Mouse (Mus musculus) embryonic fibroblast, embryonic 13.5 days (primary cell): ENCODE data around the gene Jmjd1c. TPM values are rescaled to one million over a fixed set of nuclear protein-coding genes. Genes with fewer than 3 reads are reported as not detected.

Experiments
- H3K27ac ChIP-seq: 2 replicates; pipeline ENCODE4 v1.5.1; 2012; ENCODE audit warnings: low read length, control low read depth, inconsistent platforms; ENCODE audit not compliant: insufficient read depth
- H3K4me1 ChIP-seq: 2 replicates; pipeline ENCODE4 v1.6.1; 2011; ENCODE audit warnings: low read length; ENCODE audit not compliant: control insufficient read depth, insufficient read depth
- H3K4me3 ChIP-seq: 2 replicates; pipeline ENCODE4 v1.5.1; 2011; ENCODE audit warnings: mild to moderate bottlenecking, control low read depth, low read length; ENCODE audit not compliant: insufficient read depth
- CTCF ChIP-seq: IDR thresholded peaks from 2 replicates; pipeline ENCODE4 v1.5.1; 2011; ENCODE audit warnings: mild to moderate bottlenecking, control low read depth, low read length, moderate library complexity, borderline replicate concordance; ENCODE audit not compliant: insufficient read depth
- POLR2A ChIP-seq: IDR thresholded peaks from 2 replicates; pipeline ENCODE4 v1.6.1; 2011; ENCODE audit warnings: low read depth, mild to moderate bottlenecking, control low read depth, low read length, moderate library complexity
- polyA plus RNA-seq: library from polyadenylated mRNA; stranded (reverse); fragments of >200 nt; gene quantifications from 2 replicates; pipeline ENCODE4 v1.2.4, GENCODE M21; 2011; ENCODE audit warnings: low read depth; ENCODE audit not compliant: missing spikeins, insufficient read length

The Jmjd1c gene
- polyA plus RNA-seq, 1 experiment = 40.2 TPM

DNA sequence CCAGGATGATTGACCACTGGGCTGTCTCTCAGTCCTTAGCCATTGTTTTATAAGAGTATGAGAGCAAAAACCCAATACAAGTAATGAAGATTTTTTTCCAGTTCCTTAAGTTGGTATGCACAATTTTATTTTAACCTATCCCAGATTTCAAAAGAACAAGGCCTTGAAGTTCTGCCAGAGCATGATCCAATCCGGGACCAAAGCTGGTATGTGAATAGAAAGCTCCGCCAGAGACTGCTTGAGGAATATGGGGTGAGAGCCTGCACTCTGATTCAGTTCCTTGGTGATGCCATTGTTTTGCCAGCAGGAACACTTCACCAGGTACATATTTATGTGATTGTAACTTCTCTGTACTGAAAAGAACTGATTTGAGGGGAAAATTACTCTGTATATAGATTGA is 153.6 kb downstream of the Jmjd1c start:
- no peak for TF ChIP-seq CTCF
- no peak for TF ChIP-seq POLR2A
- Histone ChIP-seq H3K4me1 (no peaks in the 10 kb centered on the region; the same call in 1 of the 2 replicates), H3K27ac (no peak overlapping the region), H3K4me3 (no peak overlapping the region)

DNA sequence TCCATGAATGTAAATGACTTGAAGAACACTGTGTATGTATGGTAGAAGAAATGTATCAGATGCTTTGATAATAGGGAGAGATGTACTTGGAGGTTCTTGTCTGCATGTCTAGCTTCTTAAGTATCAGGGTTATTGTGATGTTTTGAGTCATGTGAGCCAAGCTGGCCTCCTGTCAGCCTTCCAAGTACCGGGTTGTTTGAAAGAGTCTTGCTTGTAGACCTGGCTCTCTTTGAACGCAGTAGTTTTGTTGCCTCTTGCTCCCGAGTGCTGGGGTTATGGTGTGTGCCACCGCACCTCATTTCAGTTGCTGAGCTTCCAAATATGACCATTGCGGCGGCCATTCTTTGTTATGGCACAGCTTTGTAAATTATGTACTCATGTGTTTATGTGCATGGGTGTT is 154.9 kb downstream of the Jmjd1c start:
- TF ChIP-seq CTCF = no peak
- TF ChIP-seq POLR2A = no peak
- H3K4me1 ChIP-seq = no peaks in the 10 kb centered on the region; the same call in 1 of the 2 replicates
- no peak overlapping the region for H3K4me3 ChIP-seq

GRCm38 (mm10) chr10:67252353-67252752 is 156.4 kb downstream of the Jmjd1c start:
- no peak overlapping the region for H3K4me3 ChIP-seq
- no peak overlapping the region for H3K27ac ChIP-seq
- TF ChIP-seq POLR2A = no peak
- TF ChIP-seq CTCF = no peak
- H3K4me1 ChIP-seq = no peaks in the 10 kb centered on the region; the same call in 1 of the 2 replicates

More for the DNA sequence above, 154.9 kb downstream of the Jmjd1c start:
- no peak overlapping the region for H3K27ac ChIP-seq

DNA sequence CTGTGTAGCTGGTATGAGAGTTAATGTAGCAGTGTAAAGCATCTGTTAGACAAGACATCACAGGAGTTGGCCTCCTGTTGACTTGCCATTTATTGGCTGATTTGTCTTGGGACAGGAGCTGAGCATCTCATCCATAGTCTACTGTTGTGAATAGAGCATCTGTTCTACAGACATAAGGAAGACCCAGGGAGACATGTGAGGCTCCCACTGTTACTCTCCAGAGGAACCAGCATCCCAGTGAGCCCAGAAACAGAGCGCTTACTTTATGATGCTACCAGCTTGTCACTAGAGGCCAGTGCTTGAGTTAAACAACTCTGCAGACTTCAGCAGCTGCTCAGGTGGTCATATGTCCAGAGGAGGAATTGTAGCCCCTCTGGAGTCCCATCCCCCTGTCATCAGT is 157.2 kb downstream of the Jmjd1c start:
- no peak overlapping the region for H3K27ac ChIP-seq
- H3K4me1 ChIP-seq = no peaks in the 10 kb centered on the region; the same call in 1 of the 2 replicates
- TF ChIP-seq CTCF (no peak), POLR2A (no peak)
- no peak overlapping the region for H3K4me3 ChIP-seq

GRCm38 (mm10) chr10:67264852-67265251 is 168.9 kb downstream of the Jmjd1c start:
- no peaks in the 10 kb centered on the region for H3K4me1 ChIP-seq
- no peak for TF ChIP-seq POLR2A
- TF ChIP-seq CTCF = no peak

DNA sequence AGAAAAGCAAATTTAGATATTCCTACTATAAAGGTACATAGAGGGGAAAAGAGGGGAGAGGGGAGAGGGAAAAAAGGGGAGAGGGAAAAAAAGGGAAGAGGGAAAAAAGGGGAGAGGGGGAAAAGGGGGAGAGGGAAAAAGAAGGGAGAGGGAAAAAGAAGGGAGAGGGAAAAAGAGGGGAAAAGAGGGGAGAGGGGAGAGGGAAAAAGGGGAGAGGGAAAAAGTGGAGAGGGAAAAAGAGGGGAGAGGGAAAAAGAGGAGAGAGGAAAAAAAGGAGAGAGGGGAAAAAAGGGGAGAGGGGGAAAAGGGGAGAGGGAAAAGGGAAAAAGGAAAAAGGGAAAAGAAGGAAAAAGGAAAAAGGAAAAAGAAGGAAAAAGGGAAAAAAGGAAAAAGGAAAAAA is 180.0 kb downstream of the Jmjd1c start:
- no peak for TF ChIP-seq CTCF
- TF ChIP-seq POLR2A = no peak
- Histone ChIP-seq H3K4me1 (peaks cover 3% of the 10 kb centered on the region; the same call in 1 of the 2 replicates), H3K4me3 (no peak overlapping the region), H3K27ac (no peak overlapping the region)

More at GRCm38 (mm10) chr10:67264852-67265251, 168.9 kb downstream of the Jmjd1c start:
- Histone ChIP-seq H3K27ac (no peak overlapping the region), H3K4me3 (no peak overlapping the region)

GRCm38 (mm10) chr10:67281852-67282251 is 185.9 kb downstream of the Jmjd1c start:
- peaks cover 18% of the 10 kb centered on the region for H3K4me1 ChIP-seq
- no peak for TF ChIP-seq CTCF
- no peak for TF ChIP-seq POLR2A
- H3K27ac ChIP-seq = no peak overlapping the region
- no peak overlapping the region for H3K4me3 ChIP-seq

DNA sequence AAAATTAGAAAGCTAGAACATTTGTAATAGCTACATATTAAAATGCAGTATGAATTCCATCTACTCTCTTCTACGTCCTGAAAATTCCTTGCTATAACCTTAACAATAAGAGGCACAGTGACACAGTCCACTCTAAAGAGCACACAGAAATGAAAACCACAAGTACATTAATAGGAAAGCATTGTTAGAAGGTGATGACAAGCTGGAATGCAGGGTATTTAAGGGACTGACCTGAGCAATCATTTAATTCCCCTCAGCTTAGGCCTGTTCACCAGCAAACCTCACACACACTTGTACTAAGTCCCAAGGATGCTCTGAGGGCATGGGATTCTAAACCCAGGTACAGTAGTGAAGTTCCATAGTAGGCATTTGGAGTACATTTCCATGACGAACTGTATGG is 186.6 kb downstream of the Jmjd1c start:
- Histone ChIP-seq H3K4me3 (no peak overlapping the region), H3K4me1 (peaks cover 18% of the 10 kb centered on the region), H3K27ac (no peak overlapping the region)
- TF ChIP-seq CTCF = no peak
- TF ChIP-seq POLR2A = no peak

GRCm38 (mm10) chr10:67283516-67283915 is 187.6 kb downstream of the Jmjd1c start:
- TF ChIP-seq CTCF (no peak), POLR2A (no peak)
- H3K27ac ChIP-seq = no peak overlapping the region
- H3K4me3 ChIP-seq = peak overlapping the region; percentile 76
- peaks cover 18% of the 10 kb centered on the region for H3K4me1 ChIP-seq

- H3K4me1 ChIP-seq = peaks cover 18% of the 10 kb centered on the region
- no peak for TF ChIP-seq CTCF
- TF ChIP-seq POLR2A = no peak; the same call in 1 of the 2 replicates
- peak overlapping the region; percentile 67 for H3K27ac ChIP-seq
- peak overlapping the region; percentile 76 for H3K4me3 ChIP-seq
Measured at GRCm38 (mm10) chr10:67284311-67284710, 188.4 kb downstream of the Jmjd1c start.

DNA sequence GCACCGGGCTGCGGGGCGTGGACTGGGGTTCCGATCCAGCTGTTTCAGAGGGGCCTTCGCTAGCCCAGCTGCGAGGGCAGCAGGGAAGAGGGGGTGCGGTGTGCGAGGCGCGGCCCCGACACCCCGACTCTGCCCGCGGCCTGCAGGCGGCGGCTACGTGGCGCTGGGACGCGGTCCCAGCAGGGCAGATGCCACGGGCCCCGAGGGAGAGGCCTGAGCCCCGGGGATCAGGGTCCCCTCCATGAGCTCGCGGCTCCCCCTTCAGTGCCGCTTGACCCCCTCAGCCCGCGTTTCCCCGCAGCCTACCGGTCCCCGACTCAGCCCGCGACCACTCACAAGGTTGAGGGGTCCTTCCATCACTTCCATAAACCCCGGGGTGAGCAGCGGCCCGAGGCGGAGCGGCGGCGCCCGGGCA is 188.8 kb downstream of the Jmjd1c start:
- Histone ChIP-seq H3K4me3 (peak overlapping the region; percentile 76), H3K4me1 (peaks cover 18% of the 10 kb centered on the region), H3K27ac (peak overlapping the region; percentile 67)
- TF ChIP-seq POLR2A = no peak
- TF ChIP-seq CTCF = no peak
